Mouse (Mus musculus) kidney, adult 2 months (tissue): ENCODE measurements around the gene Hormad1.

ENCODE experiments used
- CTCF ChIP-seq: fragments of 200-500 bp; conservative IDR thresholded peaks from 2 replicates; pipeline ENCODE4 v1.5.1; 2011; ENCODE audit warnings: low read depth, mild to moderate bottlenecking, control low read depth, low read length, moderate library complexity, mixed read lengths; ENCODE audit not compliant: insufficient read depth, insufficient read length
- POLR2A ChIP-seq: fragments of 200-500 bp; IDR thresholded peaks from one replicate; pipeline ENCODE4 v1.6.1; 2011; ENCODE audit warnings: low read depth, low read length, control low read depth

DNA sequence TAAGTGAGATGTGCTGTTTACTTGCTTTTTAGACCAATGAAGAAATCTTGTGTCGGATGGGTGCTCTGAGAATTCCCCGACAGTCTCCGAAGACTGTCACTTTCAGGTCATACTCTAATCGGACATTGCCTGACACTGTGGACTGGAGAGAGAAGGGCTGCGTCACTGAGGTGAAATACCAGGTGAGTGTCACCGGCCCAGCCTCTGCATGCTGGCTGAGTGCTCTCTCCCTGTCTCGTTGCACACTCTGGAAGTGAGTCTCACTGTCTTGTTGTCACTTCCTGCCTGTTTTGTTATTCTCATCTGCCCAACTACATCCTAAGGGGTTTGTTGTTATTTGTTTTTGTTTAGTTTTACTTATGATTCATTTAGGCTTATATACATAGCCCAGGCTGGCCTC, 16.5 kb upstream of the Hormad1 start:
- no peak for TF ChIP-seq POLR2A
- no peak for TF ChIP-seq CTCF
